Mouse (Mus musculus): ENCODE results near the gene Tmtc1. TPM values are rescaled to one million over a fixed set of nuclear protein-coding genes. Genes with fewer than 3 reads are reported as not detected.

The Tmtc1 gene
- polyA plus RNA-seq, 1 experiment from 2014 or later, result 0.81 TPM

GRCm38 (mm10) chr6:148413638-148414037, 30.6 kb downstream of the Tmtc1 start:
- ATAC-seq (replicated peaks; ENCODE audit: insufficient number of reproducible peaks, low FRiP score, low TSS enrichment, low read depth), result no peak
- Histone ChIP-seq H3K36me3 (replicated peaks; ENCODE audit: control insufficient read depth, insufficient read depth, low read depth, low read length) (no peaks in the 10 kb centered on the region), H3K4me1 (ENCODE audit: control insufficient read depth, insufficient read depth, low read length) (no peaks in the 10 kb centered on the region), H3K9me3 (replicated peaks; ENCODE audit: control insufficient read depth, low read length) (no peaks in the 10 kb centered on the region), H3K4me2 (ENCODE audit: low read depth, low read length) (no peak overlapping the region), H3K27me3 (ENCODE audit: control insufficient read depth, insufficient read depth, low read length) (no peaks in the 10 kb centered on the region), H3K27ac (replicated peaks; ENCODE audit: low read depth, low read length) (no peak overlapping the region), H3K4me3 (ENCODE audit: low read depth, low read length) (no peak overlapping the region), H3K9ac (replicated peaks; ENCODE audit: low read length) (no peak overlapping the region)
- no peak for DNase-seq (ENCODE audit: low spot score)

- no peak overlapping the region for H3K27ac ChIP-seq (replicated peaks; ENCODE audit: low read depth, low read length)
- ATAC-seq (replicated peaks; ENCODE audit: insufficient number of reproducible peaks, low FRiP score, low TSS enrichment, low read depth) (no peak), DNase-seq (ENCODE audit: low spot score) (no peak)
- no peak overlapping the region for H3K4me3 ChIP-seq (ENCODE audit: low read depth, low read length)
- no peaks in the 10 kb centered on the region for H3K36me3 ChIP-seq (replicated peaks; ENCODE audit: control insufficient read depth, insufficient read depth, low read depth, low read length)
- no peaks in the 10 kb centered on the region for H3K27me3 ChIP-seq (ENCODE audit: control insufficient read depth, insufficient read depth, low read length)
- no peak overlapping the region for H3K4me2 ChIP-seq (ENCODE audit: low read depth, low read length)
- H3K9ac ChIP-seq (replicated peaks; ENCODE audit: low read length), result no peak overlapping the region
- no peaks in the 10 kb centered on the region for H3K4me1 ChIP-seq (ENCODE audit: control insufficient read depth, insufficient read depth, low read length)
- 95% methylated on average over 2 of the region's 2 CpGs for WGBS
- no peaks in the 10 kb centered on the region for H3K9me3 ChIP-seq (replicated peaks; ENCODE audit: control insufficient read depth, low read length)
Measured at GRCm38 (mm10) chr6:148406792-148407490, 37.2 kb downstream of the Tmtc1 start.

GRCm38 (mm10) chr6:148405599-148405998, 38.6 kb downstream of the Tmtc1 start:
- H3K9me3 ChIP-seq (replicated peaks; ENCODE audit: control insufficient read depth, low read length), result no peaks in the 10 kb centered on the region
- ATAC-seq (replicated peaks; ENCODE audit: insufficient number of reproducible peaks, low FRiP score, low TSS enrichment, low read depth), result no peak
- WGBS, result 82% methylated on average over 2 of the region's 2 CpGs

GRCm38 (mm10) chr6:148404500-148404899, 39.7 kb downstream of the Tmtc1 start:
- 35% methylated on average over 1 of the region's 1 CpGs for WGBS
- Histone ChIP-seq H3K9ac (replicated peaks; ENCODE audit: low read length) (no peak overlapping the region), H3K27me3 (ENCODE audit: control insufficient read depth, insufficient read depth, low read length) (no peaks in the 10 kb centered on the region), H3K27ac (replicated peaks; ENCODE audit: low read depth, low read length) (no peak overlapping the region), H3K9me3 (replicated peaks; ENCODE audit: control insufficient read depth, low read length) (no peaks in the 10 kb centered on the region), H3K4me3 (ENCODE audit: low read depth, low read length) (no peak overlapping the region), H3K4me2 (ENCODE audit: low read depth, low read length) (no peak overlapping the region), H3K36me3 (replicated peaks; ENCODE audit: control insufficient read depth, insufficient read depth, low read depth, low read length) (no peaks in the 10 kb centered on the region), H3K4me1 (ENCODE audit: control insufficient read depth, insufficient read depth, low read length) (no peaks in the 10 kb centered on the region)
- ATAC-seq (replicated peaks; ENCODE audit: insufficient number of reproducible peaks, low FRiP score, low TSS enrichment, low read depth) (no peak), DNase-seq (ENCODE audit: low spot score) (no peak)

More at GRCm38 (mm10) chr6:148405599-148405998, 38.6 kb downstream of the Tmtc1 start:
- no peak for DNase-seq (ENCODE audit: low spot score)
- Histone ChIP-seq H3K4me2 (ENCODE audit: low read depth, low read length) (no peak overlapping the region), H3K27ac (replicated peaks; ENCODE audit: low read depth, low read length) (no peak overlapping the region), H3K27me3 (ENCODE audit: control insufficient read depth, insufficient read depth, low read length) (no peaks in the 10 kb centered on the region), H3K9ac (replicated peaks; ENCODE audit: low read length) (no peak overlapping the region), H3K4me1 (ENCODE audit: control insufficient read depth, insufficient read depth, low read length) (no peaks in the 10 kb centered on the region), H3K4me3 (ENCODE audit: low read depth, low read length) (no peak overlapping the region), H3K36me3 (replicated peaks; ENCODE audit: control insufficient read depth, insufficient read depth, low read depth, low read length) (no peaks in the 10 kb centered on the region)

GRCm38 (mm10) chr6:148403761-148404160, 40.4 kb downstream of the Tmtc1 start:
- ATAC-seq (replicated peaks; ENCODE audit: insufficient number of reproducible peaks, low FRiP score, low TSS enrichment, low read depth) (no peak), DNase-seq (ENCODE audit: low spot score) (no peak)
- Histone ChIP-seq H3K27me3 (ENCODE audit: control insufficient read depth, insufficient read depth, low read length) (no peaks in the 10 kb centered on the region), H3K9me3 (replicated peaks; ENCODE audit: control insufficient read depth, low read length) (no peaks in the 10 kb centered on the region), H3K27ac (replicated peaks; ENCODE audit: low read depth, low read length) (no peak overlapping the region), H3K4me1 (ENCODE audit: control insufficient read depth, insufficient read depth, low read length) (no peaks in the 10 kb centered on the region), H3K4me3 (ENCODE audit: low read depth, low read length) (no peak overlapping the region), H3K36me3 (replicated peaks; ENCODE audit: control insufficient read depth, insufficient read depth, low read depth, low read length) (no peaks in the 10 kb centered on the region), H3K9ac (replicated peaks; ENCODE audit: low read length) (no peak overlapping the region), H3K4me2 (ENCODE audit: low read depth, low read length) (no peak overlapping the region)
- WGBS, result 75% methylated on average over 3 of the region's 3 CpGs

GRCm38 (mm10) chr6:148401031-148401430, 43.2 kb downstream of the Tmtc1 start:
- no peaks in the 10 kb centered on the region for H3K36me3 ChIP-seq (replicated peaks; ENCODE audit: control insufficient read depth, insufficient read depth, low read depth, low read length)
- no peaks in the 10 kb centered on the region for H3K4me1 ChIP-seq (ENCODE audit: control insufficient read depth, insufficient read depth, low read length)
- H3K27ac ChIP-seq (replicated peaks; ENCODE audit: low read depth, low read length), result no peak overlapping the region
- no peak overlapping the region for H3K4me3 ChIP-seq (ENCODE audit: low read depth, low read length)
- WGBS, result 83% methylated on average over 6 of the region's 6 CpGs
- H3K4me2 ChIP-seq (ENCODE audit: low read depth, low read length), result no peak overlapping the region
- ATAC-seq (replicated peaks; ENCODE audit: insufficient number of reproducible peaks, low FRiP score, low TSS enrichment, low read depth), result no peak
- no peak for DNase-seq (ENCODE audit: low spot score)
- H3K9ac ChIP-seq (replicated peaks; ENCODE audit: low read length), result no peak overlapping the region
- H3K9me3 ChIP-seq (replicated peaks; ENCODE audit: control insufficient read depth, low read length), result no peaks in the 10 kb centered on the region
- H3K27me3 ChIP-seq (ENCODE audit: control insufficient read depth, insufficient read depth, low read length), result no peaks in the 10 kb centered on the region

GRCm38 (mm10) chr6:148399541-148399940, 44.6 kb downstream of the Tmtc1 start:
- Histone ChIP-seq H3K27me3 (ENCODE audit: control insufficient read depth, insufficient read depth, low read length) (no peaks in the 10 kb centered on the region), H3K36me3 (replicated peaks; ENCODE audit: control insufficient read depth, insufficient read depth, low read depth, low read length) (no peaks in the 10 kb centered on the region), H3K9ac (replicated peaks; ENCODE audit: low read length) (no peak overlapping the region), H3K4me1 (ENCODE audit: control insufficient read depth, insufficient read depth, low read length) (no peaks in the 10 kb centered on the region), H3K4me3 (ENCODE audit: low read depth, low read length) (no peak overlapping the region), H3K9me3 (replicated peaks; ENCODE audit: control insufficient read depth, low read length) (no peaks in the 10 kb centered on the region), H3K4me2 (ENCODE audit: low read depth, low read length) (no peak overlapping the region), H3K27ac (replicated peaks; ENCODE audit: low read depth, low read length) (no peak overlapping the region)
- WGBS, result 96% methylated on average over 2 of the region's 2 CpGs
- DNase-seq (ENCODE audit: low spot score) (no peak), ATAC-seq (replicated peaks; ENCODE audit: insufficient number of reproducible peaks, low FRiP score, low TSS enrichment, low read depth) (no peak)

- H3K4me1 ChIP-seq (ENCODE audit: control insufficient read depth, insufficient read depth, low read length), result no peaks in the 10 kb centered on the region
- H3K36me3 ChIP-seq (replicated peaks; ENCODE audit: control insufficient read depth, insufficient read depth, low read depth, low read length), result no peaks in the 10 kb centered on the region
- no peaks in the 10 kb centered on the region for H3K27me3 ChIP-seq (ENCODE audit: control insufficient read depth, insufficient read depth, low read length)
- WGBS, result 91% methylated on average over 2 of the region's 2 CpGs
- H3K27ac ChIP-seq (replicated peaks; ENCODE audit: low read depth, low read length), result no peak overlapping the region
- H3K9me3 ChIP-seq (replicated peaks; ENCODE audit: control insufficient read depth, low read length), result no peaks in the 10 kb centered on the region
- H3K9ac ChIP-seq (replicated peaks; ENCODE audit: low read length), result no peak overlapping the region
- no peak overlapping the region for H3K4me2 ChIP-seq (ENCODE audit: low read depth, low read length)
- DNase-seq (ENCODE audit: low spot score) (no peak), ATAC-seq (replicated peaks; ENCODE audit: insufficient number of reproducible peaks, low FRiP score, low TSS enrichment, low read depth) (no peak)
- no peak overlapping the region for H3K4me3 ChIP-seq (ENCODE audit: low read depth, low read length)
Measured at GRCm38 (mm10) chr6:148398888-148399287, 45.3 kb downstream of the Tmtc1 start.
